Mouse (Mus musculus): ENCODE measurements around the gene Nup43.

DNA sequence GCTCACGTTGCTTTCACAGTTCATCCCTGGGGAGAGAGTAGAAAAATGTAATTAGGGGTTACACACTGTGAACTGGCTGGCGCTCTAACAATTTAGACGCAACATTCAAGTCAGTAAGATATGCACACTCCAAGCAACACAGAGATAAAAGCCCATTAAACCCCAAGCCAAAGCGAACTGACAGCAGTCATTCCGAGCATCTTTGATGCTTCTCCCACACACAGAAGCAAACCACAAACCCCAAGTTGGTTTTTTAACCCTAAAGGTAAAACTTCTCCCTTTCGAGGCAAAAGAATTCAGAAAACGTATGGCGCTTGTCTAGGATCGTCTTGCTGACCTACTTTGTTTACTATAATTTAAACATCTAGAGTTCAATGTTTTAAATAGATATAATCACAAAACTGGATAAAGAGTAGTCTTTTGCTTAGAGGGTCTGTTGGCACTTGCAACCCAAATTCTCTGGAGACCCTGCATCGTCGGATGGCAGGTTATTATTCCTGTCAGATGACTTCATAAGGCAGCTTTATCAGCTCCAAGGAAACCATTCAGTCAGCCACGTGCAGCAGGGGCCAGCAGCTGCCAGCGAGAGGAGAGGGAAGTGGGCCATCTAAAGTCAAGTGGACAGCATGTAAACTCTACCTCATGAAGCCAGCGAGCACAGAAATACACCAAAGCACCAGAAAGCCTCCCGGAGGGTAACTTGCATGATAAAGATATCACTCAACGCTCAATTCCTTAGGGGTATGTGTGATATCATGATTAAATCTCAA is 36.2 kb upstream of the Nup43 start:
- no peak for TF ChIP-seq CTCF (conservative IDR thresholded peaks at IDR 0.05; ENCODE audit: low read length)
- no peak for TF ChIP-seq POU5F1 (IDR thresholded peaks at IDR 0.05; ENCODE audit: borderline replicate concordance, low read length)
